Mouse (Mus musculus): Measurements from ENCODE around the gene Ttc8. TPM values are rescaled to one million over a fixed set of nuclear protein-coding genes. Genes with fewer than 3 reads are reported as not detected.

Ttc8 gene
- polyA plus RNA-seq, 1 experiment from 2014 or later, result 14.4 TPM

- WGBS, result 75% methylated on average over 4 of the region's 4 CpGs
- ATAC-seq, result no peak
- no peaks in the 10 kb centered on the region for H3K27me3 ChIP-seq (replicated peaks; ENCODE audit: insufficient read depth, low read length)
- no peak for TF ChIP-seq CTCF (IDR thresholded peaks at IDR 0.05)
- TF ChIP-seq EP300 (IDR thresholded peaks at IDR 0.05), result no peak
- no peak overlapping the region for H3K4me2 ChIP-seq (replicated peaks; ENCODE audit: low read depth, low read length)
- no peak for DNase-seq (ENCODE audit: low spot score)
- no peaks in the 10 kb centered on the region for H3K9me3 ChIP-seq (ENCODE audit: low read length)
- no peak overlapping the region for H3K4me3 ChIP-seq (ENCODE audit: low read depth, low read length)
- no peak overlapping the region for H3K27ac ChIP-seq (ENCODE audit: low read length)
- no peak overlapping the region for H3K9ac ChIP-seq (replicated peaks; ENCODE audit: low read depth)
- no peaks in the 10 kb centered on the region for H3K4me1 ChIP-seq (ENCODE audit: insufficient read depth, low read depth, low read length)
- no peaks in the 10 kb centered on the region for H3K36me3 ChIP-seq (ENCODE audit: insufficient read depth, low read length)
Observed at GRCm38 (mm10) chr12:98961415-98961814, 41.0 kb downstream of the Ttc8 start.

GRCm38 (mm10) chr12:98965441-98966135 is 45.2 kb downstream of the Ttc8 start:
- no peaks in the 10 kb centered on the region for H3K27me3 ChIP-seq (replicated peaks; ENCODE audit: insufficient read depth, low read length)
- H3K4me1 ChIP-seq (ENCODE audit: insufficient read depth, low read depth, low read length), result no peaks in the 10 kb centered on the region
- H3K36me3 ChIP-seq (ENCODE audit: insufficient read depth, low read length), result no peaks in the 10 kb centered on the region
- H3K4me2 ChIP-seq (replicated peaks; ENCODE audit: low read depth, low read length), result no peak overlapping the region
- H3K4me3 ChIP-seq (ENCODE audit: low read depth, low read length), result no peak overlapping the region
- TF ChIP-seq EP300 (IDR thresholded peaks at IDR 0.05) (no peak), CTCF (IDR thresholded peaks at IDR 0.05) (no peak)
- peak; percentile 8 for DNase-seq (ENCODE audit: low spot score)
- H3K27ac ChIP-seq (ENCODE audit: low read length), result no peak overlapping the region
- H3K9me3 ChIP-seq (ENCODE audit: low read length), result no peaks in the 10 kb centered on the region
- ATAC-seq, result no peak
- 64% methylated on average over 4 of the region's 4 CpGs for WGBS
- no peak overlapping the region for H3K9ac ChIP-seq (replicated peaks; ENCODE audit: low read depth)

- H3K27ac ChIP-seq (ENCODE audit: low read length), result no peak overlapping the region
- no peaks in the 10 kb centered on the region for H3K4me1 ChIP-seq (ENCODE audit: insufficient read depth, low read depth, low read length)
- H3K9ac ChIP-seq (replicated peaks; ENCODE audit: low read depth), result no peak overlapping the region
- H3K4me3 ChIP-seq (ENCODE audit: low read depth, low read length), result no peak overlapping the region
- H3K27me3 ChIP-seq (replicated peaks; ENCODE audit: insufficient read depth, low read length), result no peaks in the 10 kb centered on the region
- WGBS, result 97% methylated on average over 3 of the region's 3 CpGs
- no peaks in the 10 kb centered on the region for H3K9me3 ChIP-seq (ENCODE audit: low read length)
- no peak for ATAC-seq
- DNase-seq (ENCODE audit: low spot score), result no peak
- no peak overlapping the region for H3K4me2 ChIP-seq (replicated peaks; ENCODE audit: low read depth, low read length)
- TF ChIP-seq CTCF (IDR thresholded peaks at IDR 0.05) (no peak), EP300 (IDR thresholded peaks at IDR 0.05) (no peak)
- no peaks in the 10 kb centered on the region for H3K36me3 ChIP-seq (ENCODE audit: insufficient read depth, low read length)
Observed at GRCm38 (mm10) chr12:98972291-98972690, 51.9 kb downstream of the Ttc8 start.

GRCm38 (mm10) chr12:98973461-98973860 is 53.1 kb downstream of the Ttc8 start:
- Histone ChIP-seq H3K9ac (replicated peaks; ENCODE audit: low read depth) (no peak overlapping the region), H3K36me3 (ENCODE audit: insufficient read depth, low read length) (no peaks in the 10 kb centered on the region), H3K27ac (ENCODE audit: low read length) (no peak overlapping the region), H3K27me3 (replicated peaks; ENCODE audit: insufficient read depth, low read length) (no peaks in the 10 kb centered on the region), H3K4me2 (replicated peaks; ENCODE audit: low read depth, low read length) (no peak overlapping the region), H3K4me3 (ENCODE audit: low read depth, low read length) (no peak overlapping the region), H3K9me3 (ENCODE audit: low read length) (no peaks in the 10 kb centered on the region), H3K4me1 (ENCODE audit: insufficient read depth, low read depth, low read length) (no peaks in the 10 kb centered on the region)
- TF ChIP-seq CTCF (IDR thresholded peaks at IDR 0.05) (no peak), EP300 (IDR thresholded peaks at IDR 0.05) (no peak)
- DNase-seq (ENCODE audit: low spot score), result no peak
- ATAC-seq, result no peak
- WGBS, result 89% methylated on average over 10 of the region's 10 CpGs

GRCm38 (mm10) chr12:98974157-98974804 is 53.9 kb downstream of the Ttc8 start:
- DNase-seq (ENCODE audit: low spot score), result peak; percentile 9
- TF ChIP-seq CTCF (IDR thresholded peaks at IDR 0.05) (no peak), EP300 (IDR thresholded peaks at IDR 0.05) (no peak)
- Histone ChIP-seq H3K27me3 (replicated peaks; ENCODE audit: insufficient read depth, low read length) (no peaks in the 10 kb centered on the region), H3K4me2 (replicated peaks; ENCODE audit: low read depth, low read length) (no peak overlapping the region), H3K9ac (replicated peaks; ENCODE audit: low read depth) (no peak overlapping the region), H3K9me3 (ENCODE audit: low read length) (no peaks in the 10 kb centered on the region), H3K4me1 (ENCODE audit: insufficient read depth, low read depth, low read length) (no peaks in the 10 kb centered on the region), H3K4me3 (ENCODE audit: low read depth, low read length) (no peak overlapping the region), H3K27ac (ENCODE audit: low read length) (no peak overlapping the region), H3K36me3 (ENCODE audit: insufficient read depth, low read length) (no peaks in the 10 kb centered on the region)
- peak; percentile 61 for ATAC-seq
- WGBS, result 38% methylated on average over 12 of the region's 12 CpGs

- Histone ChIP-seq H3K4me3 (ENCODE audit: low read depth, low read length) (no peak overlapping the region), H3K27me3 (replicated peaks; ENCODE audit: insufficient read depth, low read length) (no peaks in the 10 kb centered on the region), H3K9ac (replicated peaks; ENCODE audit: low read depth) (no peak overlapping the region), H3K36me3 (ENCODE audit: insufficient read depth, low read length) (0 out of 2 replicates have a peak, but pooled peaks cover 3% of the 10 kb centered on the region), H3K4me1 (ENCODE audit: insufficient read depth, low read depth, low read length) (no peaks in the 10 kb centered on the region), H3K4me2 (replicated peaks; ENCODE audit: low read depth, low read length) (no peak overlapping the region), H3K9me3 (ENCODE audit: low read length) (no peaks in the 10 kb centered on the region), H3K27ac (ENCODE audit: low read length) (no peak overlapping the region)
- DNase-seq (ENCODE audit: low spot score) (no peak), ATAC-seq (no peak)
- TF ChIP-seq CTCF (IDR thresholded peaks at IDR 0.05) (no peak), EP300 (IDR thresholded peaks at IDR 0.05) (no peak)
- 90% methylated on average over 3 of the region's 3 CpGs for WGBS
Observed at GRCm38 (mm10) chr12:98981081-98981480, 60.7 kb downstream of the Ttc8 start.

Data from lung, postnatal 0 days (tissue).